Mouse (Mus musculus) CH12.LX (cell line): ENCODE data around the gene Trim56. TPM values are rescaled to one million over a fixed set of nuclear protein-coding genes. Genes with fewer than 3 reads are reported as not detected.

Source experiments
- DNase-seq: peaks from one replicate; pipeline ENCODE4 v3.0.0-alpha.2; 2013; ENCODE audit errors: extremely low read depth
- H3K27ac ChIP-seq: 2 replicates; pipeline ENCODE4 v1.5.1; 2012; ENCODE audit warnings: low read depth, mild to moderate bottlenecking, control low read depth, moderate library complexity; ENCODE audit not compliant: insufficient read depth
- H3K27me3 ChIP-seq: replicated peaks from 2 replicates; pipeline ENCODE3; 2012; ENCODE audit warnings: inconsistent platforms
- H3K36me3 ChIP-seq, 2 experiments: replicated peaks in 1 of 2; 2 replicates each; pipeline versions ENCODE3 to v1.6.1; 2012; ENCODE audit warnings: inconsistent platforms in 1 of 2, low read length in 1 of 2, mild to moderate bottlenecking in 1 of 2, mixed read lengths in 1 of 2, moderate library complexity in 1 of 2; ENCODE audit not compliant: control insufficient read depth in 1 of 2, insufficient read depth in 1 of 2
- H3K4me1 ChIP-seq, 2 experiments: 2 replicates each; pipeline ENCODE4 v1.6.1; 2012; ENCODE audit warnings: inconsistent platforms in 1 of 2, moderate library complexity in 1 of 2; ENCODE audit not compliant: insufficient read depth in 2 of 2, control insufficient read depth in 1 of 2
- H3K4me2 ChIP-seq: 2 replicates; pipeline ENCODE4 v1.6.1; 2012; ENCODE audit warnings: low read depth, mild to moderate bottlenecking, control low read depth; ENCODE audit not compliant: poor library complexity, insufficient read depth, severe bottlenecking
- H3K4me3 ChIP-seq, 3 experiments: fragments of 150-350 bp in 1 of 3; sonication (generic) in 1 of 3; replicated peaks in 1 of 3; 2 replicates each; pipeline versions ENCODE3 to v1.5.1; 2011 to 2012; ENCODE audit warnings: low read depth in 2 of 3, low read length in 2 of 3, mild to moderate bottlenecking in 2 of 3, moderate library complexity in 2 of 3, control low read depth in 1 of 3, improper control_type of control experiment in 1 of 3, inconsistent platforms in 1 of 3, mixed read lengths in 1 of 3; ENCODE audit not compliant: poor library complexity in 1 of 3
- H3K79me2 ChIP-seq: replicated peaks from 2 replicates; pipeline ENCODE4 v1.6.1; 2012; ENCODE audit warnings: mild to moderate bottlenecking, moderate library complexity; ENCODE audit not compliant: control insufficient read depth, poor library complexity, insufficient read depth, severe bottlenecking; ENCODE audit errors: extremely low read depth
- H3K9ac ChIP-seq: 2 replicates; pipeline ENCODE4 v1.6.1; 2012; ENCODE audit warnings: low read depth, mild to moderate bottlenecking, control low read depth, moderate library complexity; ENCODE audit not compliant: insufficient read depth
- H3K9me3 ChIP-seq: replicated peaks from 2 replicates; pipeline ENCODE3; 2012; ENCODE audit warnings: low read length, inconsistent platforms, mixed read lengths
- CHD2 ChIP-seq: IDR thresholded peaks from 2 replicates; pipeline ENCODE4 v1.6.1; 2011; ENCODE audit warnings: low read length, improper control_type of control experiment
- CTCF ChIP-seq, 2 experiments: IDR thresholded peaks in 1 of 2; conservative IDR thresholded peaks in 1 of 2; 2 replicates each; pipeline ENCODE4 v1.5.1; 2011 to 2012; ENCODE audit warnings: low read depth in 2 of 2, low read length in 2 of 2, improper control_type of control experiment in 1 of 2, inconsistent platforms in 1 of 2, mild to moderate bottlenecking in 1 of 2, moderate library complexity in 1 of 2
- E2F4 ChIP-seq: IDR thresholded peaks from 2 replicates; pipeline ENCODE4 v1.6.1; 2011; ENCODE audit warnings: low read depth, low read length, improper control_type of control experiment; ENCODE audit not compliant: insufficient replicate concordance
- ELF1 ChIP-seq: IDR thresholded peaks from 2 replicates; pipeline ENCODE4 v1.6.1; 2014; ENCODE audit warnings: low read depth, mild to moderate bottlenecking, inconsistent platforms, low read length, improper control_type of control experiment
- EP300 ChIP-seq: IDR thresholded peaks from 2 replicates; pipeline ENCODE4 v1.6.1; 2011; ENCODE audit warnings: low read length, improper control_type of control experiment
- ETS1 ChIP-seq: conservative IDR thresholded peaks from 2 replicates; pipeline ENCODE4 v1.6.1; 2012; ENCODE audit warnings: low read depth, mild to moderate bottlenecking, inconsistent platforms, low read length, improper control_type of control experiment, moderate library complexity
- JUN ChIP-seq: IDR thresholded peaks from 2 replicates; pipeline ENCODE4 v1.6.1; 2011; ENCODE audit warnings: low read depth, mild to moderate bottlenecking, low read length, improper control_type of control experiment, moderate library complexity; ENCODE audit not compliant: insufficient read depth
- MAFK ChIP-seq: IDR thresholded peaks from 2 replicates; pipeline ENCODE4 v1.6.1; 2011; ENCODE audit warnings: low read length, improper control_type of control experiment; ENCODE audit not compliant: insufficient replicate concordance
- MAX ChIP-seq: IDR thresholded peaks from 2 replicates; pipeline ENCODE4 v1.6.1; 2011; ENCODE audit warnings: low read length, improper control_type of control experiment
- MAZ ChIP-seq: IDR thresholded peaks from 2 replicates; pipeline ENCODE4 v1.6.1; 2012; ENCODE audit warnings: low read depth, mild to moderate bottlenecking, inconsistent platforms, low read length, improper control_type of control experiment, moderate library complexity
- MEF2A ChIP-seq: IDR thresholded peaks from 2 replicates; pipeline ENCODE4 v1.6.1; 2014; ENCODE audit warnings: low read depth, mild to moderate bottlenecking, inconsistent platforms, low read length, improper control_type of control experiment, borderline replicate concordance
- MXI1 ChIP-seq: IDR thresholded peaks from 2 replicates; pipeline ENCODE4 v1.6.1; 2011; ENCODE audit warnings: mild to moderate bottlenecking, low read depth, low read length, improper control_type of control experiment
- MYC ChIP-seq: IDR thresholded peaks from 2 replicates; pipeline ENCODE4 v1.6.1; 2011; ENCODE audit warnings: low read depth, mild to moderate bottlenecking, improper control_type of control experiment, low read length
- NRF1 ChIP-seq: IDR thresholded peaks from 2 replicates; pipeline ENCODE4 v1.6.1; 2014; ENCODE audit warnings: low read depth, mild to moderate bottlenecking, inconsistent platforms, low read length, improper control_type of control experiment, moderate library complexity
- PAX5 ChIP-seq: IDR thresholded peaks from 2 replicates; pipeline ENCODE4 v1.6.1; 2012; ENCODE audit warnings: low read length, inconsistent platforms, mixed read lengths
- POLR2AphosphoS2 ChIP-seq: IDR thresholded peaks from 2 replicates; pipeline ENCODE4 v1.6.1; 2011; ENCODE audit warnings: low read depth, low read length, improper control_type of control experiment
- RCOR1 ChIP-seq: conservative IDR thresholded peaks from 2 replicates; pipeline ENCODE4 v1.6.1; 2012; ENCODE audit warnings: low read depth, mild to moderate bottlenecking, inconsistent platforms, low read length, improper control_type of control experiment
- TBP ChIP-seq: conservative IDR thresholded peaks from 2 replicates; pipeline ENCODE4 v1.6.1; 2011; ENCODE audit warnings: low read depth, low read length, improper control_type of control experiment
- USF1 ChIP-seq: IDR thresholded peaks from 2 replicates; pipeline ENCODE4 v1.6.1; 2014; ENCODE audit warnings: low read depth, mild to moderate bottlenecking, inconsistent platforms, low read length, improper control_type of control experiment
- USF2 ChIP-seq: conservative IDR thresholded peaks from 2 replicates; pipeline ENCODE4 v1.6.1; 2011; ENCODE audit warnings: low read depth, low read length, improper control_type of control experiment
- ZKSCAN1 ChIP-seq: IDR thresholded peaks from 2 replicates; pipeline ENCODE4 v1.6.1; 2012; ENCODE audit warnings: low read depth, inconsistent platforms, low read length, improper control_type of control experiment, borderline replicate concordance
- ZMIZ1 ChIP-seq: IDR thresholded peaks from 2 replicates; pipeline ENCODE4 v1.6.1; 2012; ENCODE audit warnings: low read depth, mild to moderate bottlenecking, inconsistent platforms, low read length, improper control_type of control experiment
- dilution Hi-C: fragments of 300-500 bp; cut with MboI; formaldehyde crosslinking; loops from 2 replicates; pipeline ENCODE4 v1.14.3; 2020; ENCODE audit warnings: low sequenced_read_pairs; ENCODE audit not compliant: extremely low pct_unique_long_range_greater_than_20kb, extremely low pct_ligation_motif_present
- in situ Hi-C: fragments of 300-500 bp; cut with MboI; formaldehyde crosslinking; loops from 3 replicates; pipeline ENCODE4 v1.14.3; 2019; ENCODE audit warnings: low sequenced_read_pairs, low pct_ligation_motif_present, low pct_unique_long_range_greater_than_20kb, mixed read lengths
- polyA plus RNA-seq: library from polyadenylated mRNA; unstranded; fragments of >175 nt; gene quantifications from 2 replicates; pipeline ENCODE4 v1.2.1, GENCODE M21; 2012; ENCODE audit warnings: low read depth; ENCODE audit not compliant: insufficient read length
- total RNA-seq, 2 experiments: library from RNA; depleted of rRNA; stranded (reverse); fragments of 300-350 nt in 1 of 2; fragments of >200 nt in 1 of 2; gene quantifications; 2 replicates each; pipeline ENCODE4 v1.2.3; 2012 to 2014

The Trim56 gene
- total and polyA plus RNA-seq, 3 experiments, result 7.6 to 12.9 (median 11.2) TPM

GRCm38 (mm10) chr5:137115866-137116847, at the start of gene Trim56 (continued):
- 0 out of 2 replicates have a peak, but pooled peaks have one; percentile 60 for TF ChIP-seq POLR2AphosphoS2
- no peak for TF ChIP-seq CTCF (conservative IDR thresholded peaks at IDR 0.05 in 1 of 2, IDR thresholded peaks at IDR 0.05 in 1 of 2; ENCODE audit: low read depth in 2 of 2, low read length in 2 of 2)
- TF ChIP-seq, all 38 proteins: peak for 23

GRCm38 (mm10) chr5:137161853-137162252, 45.8 kb upstream of the Trim56 start:
- Histone ChIP-seq H3K9me3 (peaks cover 2% of the 10 kb centered on the region), H3K79me2 (no peaks in the 10 kb centered on the region), H3K4me2 (no peak overlapping the region), H3K9ac (no peak overlapping the region), H3K36me3 (no peaks in the 10 kb centered on the region), H3K27ac (no peak overlapping the region), H3K27me3 (peaks cover 58% of the 10 kb centered on the region), H3K4me1 (no peaks in the 10 kb centered on the region), H3K4me3 (no peak overlapping the region)
- in situ Hi-C loops (no loop called here), dilution Hi-C loops (no loop called here)
- DNase-seq, result no peak
- TF ChIP-seq TBP (no peak), ZMIZ1 (no peak), MXI1 (no peak), USF2 (no peak), CHD2 (no peak), RCOR1 (no peak), ETS1 (no peak), MAX (no peak), USF1 (no peak), ZKSCAN1 (no peak), PAX5 (no peak), MEF2A (no peak), MAFK (no peak), MAZ (no peak), E2F4 (no peak), EP300 (no peak), ELF1 (no peak), NRF1 (no peak), JUN (no peak), MYC (no peak)
